Mouse (Mus musculus) layer of hippocampus, postnatal 36 days (tissue): ENCODE results near the gene Rgs3. TPM values are rescaled to one million over a fixed set of nuclear protein-coding genes. Genes with fewer than 3 reads are reported as not detected.

Experiments
- DNase-seq, 2 experiments: peaks; one replicate each; pipeline ENCODE4 v3.0.0; 2022
- total RNA-seq, 2 experiments: library from RNA; stranded (reverse); gene quantifications; 2 replicates each; pipeline ENCODE4 v1.2.3; 2021

The Rgs3 gene
- total RNA-seq, 2 experiments from 2014 or later: 14.8 to 19.8 TPM

DNA sequence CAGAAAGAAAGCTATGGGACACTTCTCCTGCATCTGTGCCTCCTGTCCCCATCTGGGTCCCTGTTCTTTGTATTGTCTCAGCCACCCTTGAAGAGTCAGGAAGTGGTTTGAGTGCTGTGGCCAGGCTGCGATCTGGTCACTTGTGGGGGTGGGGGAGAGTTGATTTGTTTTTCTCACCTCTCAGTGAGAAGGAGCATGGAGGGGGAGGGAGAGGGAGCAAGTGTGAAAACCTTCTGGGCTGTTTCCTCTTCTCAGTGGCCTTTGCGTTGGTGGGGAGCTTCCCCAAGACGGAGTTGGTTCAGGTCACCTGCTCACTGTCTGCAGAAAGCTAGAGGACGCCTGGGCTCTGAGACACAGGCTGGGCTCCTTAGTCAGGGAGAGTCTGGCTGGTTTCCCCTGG is 70.3 kb downstream of the Rgs3 start:
- no peak for DNase-seq

DNA sequence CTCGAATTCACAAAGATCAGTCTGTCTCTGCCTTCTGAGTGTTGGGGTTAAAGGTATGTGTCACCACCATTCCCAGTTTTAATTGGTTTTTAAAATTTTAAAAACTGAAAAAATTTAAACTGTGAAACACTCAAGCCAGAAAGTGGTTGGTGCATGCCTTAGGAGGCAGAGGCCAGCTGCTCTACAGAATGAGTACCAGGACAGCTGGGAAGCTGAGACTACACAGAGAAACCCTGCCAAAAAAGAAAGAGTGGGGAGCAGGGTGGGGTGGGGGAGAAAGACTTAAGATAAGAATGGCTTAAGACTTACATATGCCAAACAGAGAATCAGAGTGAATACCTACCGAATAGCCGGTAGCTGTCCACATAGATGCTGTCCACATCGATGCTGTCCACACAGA is 73.6 kb downstream of the Rgs3 start:
- DNase-seq: no peak

DNA sequence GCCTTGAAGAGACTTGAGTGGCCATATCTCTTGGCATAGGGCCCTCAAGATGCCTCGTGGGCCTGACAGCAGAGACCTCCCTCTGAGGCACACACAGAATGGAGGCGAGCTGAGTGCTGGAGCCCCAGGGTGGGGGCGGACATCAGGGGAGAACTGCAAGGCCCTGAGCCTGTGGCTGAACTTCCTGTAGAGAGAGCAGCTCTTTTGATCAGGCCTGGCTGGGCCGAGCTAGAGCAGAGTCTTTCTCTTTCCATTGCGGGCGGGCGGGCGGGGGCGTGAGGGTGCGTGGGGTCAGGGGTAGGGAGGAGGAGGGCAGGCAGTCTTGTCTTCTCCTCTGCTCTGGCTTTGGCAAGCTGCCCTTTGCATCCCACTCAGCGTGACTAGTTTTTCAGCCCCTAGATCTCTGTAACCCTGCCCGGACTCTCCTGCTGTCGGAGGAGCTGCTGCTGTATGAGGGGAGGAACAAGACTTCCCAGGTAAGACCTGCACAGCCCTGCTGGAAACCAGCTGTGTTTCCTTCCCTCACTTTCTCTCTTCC is 74.5 kb downstream of the Rgs3 start:
- no peak for DNase-seq

DNA sequence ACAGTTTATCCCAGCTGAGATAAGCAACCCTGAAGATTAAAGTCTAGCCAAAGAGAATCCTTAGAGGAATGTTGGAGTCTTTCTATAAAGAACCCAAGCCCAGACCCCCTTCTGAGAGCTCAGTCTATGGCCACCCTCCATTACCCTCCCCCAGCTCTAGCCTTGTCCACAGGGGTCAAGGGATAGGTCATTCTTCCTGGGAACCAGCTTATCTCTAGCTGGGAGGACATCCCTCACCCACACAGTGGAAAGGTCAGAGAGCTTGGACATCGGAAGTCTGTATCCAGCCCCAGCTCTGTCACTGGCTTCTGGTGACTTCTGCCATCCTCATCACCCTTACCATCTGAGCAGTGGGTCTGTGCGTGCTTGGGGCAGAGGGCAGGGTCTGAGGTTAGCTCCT is 75.2 kb downstream of the Rgs3 start:
- DNase-seq: no peak

DNA sequence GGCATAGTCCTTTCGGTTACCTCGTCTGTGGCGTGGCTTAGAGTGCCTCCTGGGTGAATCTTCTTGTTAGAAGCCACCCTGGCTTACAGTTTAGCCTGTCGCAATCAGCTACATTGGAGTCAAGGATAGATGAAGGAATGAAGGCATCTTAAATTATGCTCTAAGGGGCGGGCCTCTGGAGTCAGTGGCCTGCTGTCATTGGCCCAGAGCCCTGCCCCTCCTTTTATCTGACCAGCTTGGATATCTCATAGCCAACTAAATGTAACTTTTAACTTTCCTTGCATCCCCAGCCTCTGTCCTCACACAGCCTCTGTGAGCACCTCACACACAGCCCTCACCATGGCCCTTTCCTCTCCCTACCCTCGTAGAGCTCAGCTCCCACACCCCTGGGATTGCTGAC is 76.4 kb downstream of the Rgs3 start:
- DNase-seq: no peak

DNA sequence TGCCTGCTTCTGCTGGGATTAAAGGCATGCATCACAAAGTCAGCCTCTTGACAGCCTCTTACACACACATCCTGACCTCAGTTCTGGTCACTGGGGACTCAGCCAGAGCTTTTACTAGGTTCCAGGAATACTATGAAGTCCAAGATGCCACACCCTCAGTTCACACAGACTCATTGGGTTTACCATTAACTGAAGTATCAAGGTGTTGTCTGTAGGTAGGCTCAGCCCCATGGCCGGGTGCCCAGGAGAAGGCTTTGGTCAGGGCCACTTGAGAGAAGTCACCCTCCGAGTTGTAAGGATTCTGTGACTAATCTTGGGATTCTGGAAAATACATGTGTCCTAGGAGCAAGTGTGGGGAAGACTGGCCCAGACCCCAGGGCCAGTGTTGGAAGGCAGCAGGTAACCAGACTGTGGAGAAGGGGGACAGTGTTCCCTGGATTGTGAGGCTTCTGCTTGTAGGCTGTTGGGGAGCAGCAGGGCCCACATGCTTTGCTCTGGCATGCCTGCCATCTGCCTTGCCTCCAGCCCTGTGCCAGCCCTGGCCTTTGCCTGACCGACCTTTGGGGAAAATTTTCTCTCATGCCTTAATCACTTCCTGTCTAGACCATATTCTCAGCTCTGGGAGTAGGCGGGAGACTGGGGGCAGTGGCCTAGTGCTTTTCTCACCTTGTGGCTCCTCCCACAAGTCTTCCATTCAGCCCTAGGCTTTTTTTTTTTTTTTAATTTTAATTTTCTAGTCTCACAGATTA is 78.4 kb downstream of the Rgs3 start:
- no peak for DNase-seq

DNA sequence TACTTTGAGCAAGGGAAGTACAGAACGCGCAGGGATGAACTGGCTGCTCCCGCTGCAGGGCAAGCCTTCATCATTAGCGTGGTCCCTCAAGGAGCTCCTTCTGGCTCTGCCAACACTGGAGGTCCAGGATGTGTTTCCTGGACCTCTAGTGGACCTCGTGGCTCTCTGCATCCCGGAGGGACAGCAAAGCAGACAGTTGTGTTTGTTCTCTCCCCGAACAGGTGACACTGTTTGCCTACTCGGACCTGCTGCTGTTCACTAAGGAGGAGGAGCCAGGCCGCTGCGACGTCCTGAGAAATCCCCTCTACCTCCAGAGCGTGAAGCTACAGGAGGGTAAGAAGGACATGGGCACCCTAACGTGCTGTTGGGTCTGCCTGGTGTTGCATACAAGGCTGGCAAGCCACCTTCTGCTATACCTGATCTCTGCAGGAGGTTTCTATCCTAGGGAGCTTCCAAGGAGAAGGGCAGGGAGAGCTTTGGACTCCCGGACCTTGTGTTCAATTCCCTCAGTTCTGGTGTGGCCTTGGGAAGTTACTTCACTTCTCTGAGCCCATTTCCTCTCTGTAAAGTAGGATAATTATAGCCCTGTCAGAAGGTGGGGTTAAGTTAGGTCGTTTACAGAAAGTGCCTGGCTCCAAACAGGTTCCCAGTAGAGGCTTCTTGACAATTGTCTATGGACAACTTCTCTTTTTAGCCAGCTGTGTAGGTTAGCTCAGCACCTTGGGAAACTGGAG is 81.0 kb downstream of the Rgs3 start:
- DNase-seq: no peak

DNA sequence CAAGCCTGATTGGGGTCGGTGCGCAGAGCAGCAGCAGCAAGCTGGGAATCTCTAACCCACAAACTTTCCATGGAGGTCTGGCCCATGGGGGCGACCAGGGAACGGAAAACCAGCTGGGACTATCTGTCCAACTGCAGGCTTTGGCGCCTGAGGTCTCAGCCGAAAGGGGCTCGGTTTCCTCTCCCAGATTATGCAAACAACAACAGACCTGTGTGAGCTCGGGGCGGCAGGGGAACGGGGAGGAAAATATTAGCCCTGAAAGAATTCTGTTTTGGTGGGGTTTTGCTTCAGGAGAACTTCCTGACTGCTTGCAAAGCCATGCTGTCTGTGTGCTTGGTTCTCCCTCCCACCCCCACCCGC is 81.6 kb downstream of the Rgs3 start:
- DNase-seq: no peak

DNA sequence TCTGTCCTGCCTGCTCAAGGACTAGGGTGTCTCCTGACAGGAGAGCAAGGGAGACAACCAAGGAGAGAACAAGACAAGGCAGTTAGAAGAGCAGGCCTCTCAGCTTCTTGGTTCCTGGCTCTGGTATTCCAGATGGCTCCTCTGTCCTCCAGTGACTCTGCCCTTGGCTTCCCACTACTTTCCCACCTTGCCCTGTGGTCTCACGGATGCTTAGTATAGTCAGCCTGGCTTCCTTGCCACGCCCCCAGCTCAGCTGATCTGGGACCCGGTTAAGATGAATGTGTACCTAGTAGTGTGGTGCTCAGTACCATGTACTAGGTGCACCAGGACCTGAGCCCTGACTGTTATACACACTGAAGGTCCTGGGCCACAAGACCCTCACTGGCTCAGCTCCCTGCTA is 82.0 kb downstream of the Rgs3 start:
- DNase-seq: no peak

DNA sequence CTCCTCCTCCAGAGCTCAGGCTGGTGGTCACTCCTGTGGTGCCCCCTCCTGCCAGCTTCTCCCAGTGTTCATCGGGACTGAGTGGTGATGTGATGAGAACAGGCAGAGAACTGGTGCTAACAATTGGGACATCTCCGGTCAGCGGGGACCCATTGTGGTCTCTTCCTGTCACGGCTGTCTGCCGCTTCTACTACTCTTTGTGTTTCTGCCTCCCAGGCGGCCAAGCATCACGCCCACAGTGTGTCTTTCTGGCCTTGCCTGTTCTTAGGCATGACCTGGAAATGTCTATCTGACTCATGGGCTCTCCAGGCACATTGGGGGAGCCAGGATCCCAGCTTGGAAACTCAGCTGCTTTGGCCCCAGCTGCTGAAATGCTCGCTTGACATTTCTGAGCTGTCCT is 83.8 kb downstream of the Rgs3 start:
- DNase-seq: no peak

DNA sequence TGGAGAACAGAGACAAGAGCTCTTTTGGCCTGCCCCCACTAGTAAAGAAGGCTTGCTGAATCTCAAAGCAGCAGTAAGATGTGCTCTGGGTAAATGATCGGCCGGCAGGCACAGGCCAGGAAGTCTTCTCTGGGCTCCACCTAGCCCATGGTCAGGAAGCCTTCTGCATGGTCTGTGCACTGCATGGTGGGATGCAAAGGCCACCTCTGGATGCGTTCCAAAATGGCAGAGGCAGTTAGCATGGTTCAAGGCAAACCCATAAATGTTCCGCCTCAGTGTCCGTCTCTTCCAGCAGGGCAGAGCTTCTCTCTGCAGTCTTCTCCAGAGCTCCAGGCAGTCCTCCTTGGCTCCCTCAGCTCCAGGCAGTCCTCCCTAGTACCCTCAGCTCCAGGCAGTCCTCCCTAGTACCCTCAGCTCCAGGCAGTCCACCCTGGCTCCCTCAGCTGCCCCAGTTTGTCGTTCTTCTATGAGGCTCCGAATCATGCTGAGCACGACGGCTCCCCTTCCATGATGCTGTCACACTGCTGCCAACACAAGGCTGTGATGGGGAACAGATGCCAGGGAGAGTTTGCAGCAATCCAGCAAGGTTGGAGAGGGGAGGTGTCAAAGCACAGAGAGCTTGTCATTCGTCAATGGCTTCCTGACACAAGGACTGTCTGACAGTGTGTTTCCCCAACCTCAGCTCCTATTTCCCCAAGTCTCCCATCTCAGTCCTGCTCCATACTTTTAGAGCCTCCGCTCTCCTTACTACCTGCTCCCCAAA is 84.6 kb downstream of the Rgs3 start:
- peak in 1 of 2 experiments; percentile 46 for DNase-seq

DNA sequence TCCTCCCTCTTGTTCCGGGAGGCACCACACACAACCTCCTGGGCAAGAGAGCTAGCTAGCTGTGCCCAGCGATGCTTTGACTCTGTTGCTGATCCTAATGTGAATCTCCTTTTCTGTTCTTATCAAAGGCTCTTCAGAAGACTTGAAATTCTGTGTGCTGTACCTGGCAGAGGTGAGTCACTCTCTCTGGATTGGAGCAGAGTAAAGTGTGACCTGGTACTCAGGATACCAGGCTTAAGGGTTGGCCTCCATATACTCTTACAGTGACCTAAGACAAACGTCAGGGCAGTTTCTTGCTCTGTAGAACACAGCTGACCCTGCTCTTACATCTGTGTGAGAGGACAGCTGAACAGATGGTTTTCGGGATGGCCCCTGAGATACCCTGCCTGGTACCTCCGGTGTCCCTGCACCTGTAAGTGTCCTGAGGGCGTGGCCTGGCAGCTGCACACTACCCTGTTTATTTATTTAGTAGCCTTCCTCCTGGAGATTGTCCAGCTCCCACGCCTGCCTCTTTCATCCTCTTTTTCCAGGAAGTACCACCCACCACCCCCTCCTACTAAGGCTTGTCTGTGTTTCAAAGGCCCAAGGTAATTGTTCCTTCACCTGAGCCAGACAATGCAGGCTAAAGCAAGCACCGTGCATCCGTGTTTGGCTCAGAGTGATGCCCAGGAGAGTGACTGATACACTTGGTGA is 87.1 kb downstream of the Rgs3 start:
- no peak for DNase-seq

DNA sequence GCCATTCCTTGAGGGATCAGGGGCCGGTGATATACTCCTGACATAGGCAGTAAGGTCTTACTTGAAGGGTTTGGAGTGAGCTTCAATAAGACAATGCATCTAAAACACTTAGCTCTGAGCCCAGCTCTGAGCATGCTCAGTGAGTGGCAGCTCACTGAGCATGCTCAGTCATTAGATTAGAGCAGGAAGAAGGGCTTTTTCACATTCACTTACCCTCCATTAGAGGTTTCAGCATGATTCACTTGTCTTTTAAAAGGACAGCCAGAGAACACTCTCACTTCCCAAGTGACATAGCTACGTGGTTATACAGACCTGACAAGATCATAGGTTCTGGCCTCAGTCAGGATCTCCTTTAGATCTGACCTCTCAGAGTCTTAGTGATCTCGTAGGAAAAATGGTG is 89.2 kb downstream of the Rgs3 start:
- no peak for DNase-seq

DNA sequence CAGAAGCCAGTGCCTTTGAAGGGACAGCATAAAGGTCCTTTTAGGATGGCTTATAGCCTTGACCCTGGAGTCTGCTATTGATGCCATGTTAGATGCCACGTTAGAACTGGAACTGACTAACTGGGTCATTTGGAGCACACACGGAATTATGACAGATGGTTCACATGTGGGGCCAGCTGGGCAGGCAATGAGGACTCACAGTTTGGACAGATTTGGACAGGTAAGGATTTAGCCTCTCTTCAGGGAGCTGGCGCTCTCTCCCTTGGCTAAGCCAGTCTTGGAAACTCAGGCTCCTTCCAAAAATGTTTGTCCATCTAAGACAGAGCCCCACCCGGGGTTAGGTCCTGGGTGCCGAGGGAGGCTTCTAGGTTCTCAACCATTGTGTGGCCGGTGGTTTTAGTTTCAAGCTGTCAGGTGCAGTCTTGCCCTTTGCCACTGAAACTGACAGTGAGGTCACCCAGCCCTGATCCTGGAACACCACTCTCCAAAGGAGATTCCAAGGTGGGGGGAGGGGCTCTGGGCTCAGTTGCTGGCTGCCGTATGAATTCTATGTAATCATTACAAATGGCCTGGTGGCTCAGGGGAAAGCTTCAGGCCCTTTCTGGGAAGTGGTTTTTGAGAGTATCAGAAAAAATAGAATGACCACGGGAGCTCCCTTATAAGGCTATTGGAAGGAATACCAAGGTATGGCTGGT is 90.0 kb downstream of the Rgs3 start:
- DNase-seq: no peak

DNA sequence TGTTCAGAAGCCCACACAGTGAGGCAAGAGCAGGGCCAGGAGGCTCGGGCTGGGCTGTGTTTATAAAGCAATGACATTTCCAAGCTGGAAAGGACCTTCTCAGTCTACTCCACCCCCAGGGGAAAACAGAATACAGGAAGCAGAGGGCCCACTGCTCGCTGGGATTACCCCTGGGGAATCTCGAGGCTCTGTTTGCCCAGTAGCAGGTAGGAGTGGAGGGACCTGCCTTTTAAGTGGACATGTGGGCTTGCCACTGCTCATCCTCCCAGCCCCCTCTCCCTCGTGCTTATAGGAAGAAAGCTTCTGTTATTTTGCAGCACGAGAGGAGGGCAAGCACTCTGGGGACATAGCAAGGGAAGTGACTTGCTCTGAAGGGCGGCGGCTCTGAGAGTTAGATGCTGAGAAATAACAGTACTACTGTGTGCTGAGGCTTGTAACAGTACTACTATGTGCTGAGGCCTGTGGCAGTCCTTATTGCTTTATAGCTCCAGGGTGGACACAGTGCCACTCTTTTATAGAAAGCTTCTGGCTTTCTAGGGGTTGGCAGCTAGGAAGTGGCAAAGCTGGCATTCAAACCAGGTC is 91.6 kb downstream of the Rgs3 start:
- DNase-seq: no peak

DNA sequence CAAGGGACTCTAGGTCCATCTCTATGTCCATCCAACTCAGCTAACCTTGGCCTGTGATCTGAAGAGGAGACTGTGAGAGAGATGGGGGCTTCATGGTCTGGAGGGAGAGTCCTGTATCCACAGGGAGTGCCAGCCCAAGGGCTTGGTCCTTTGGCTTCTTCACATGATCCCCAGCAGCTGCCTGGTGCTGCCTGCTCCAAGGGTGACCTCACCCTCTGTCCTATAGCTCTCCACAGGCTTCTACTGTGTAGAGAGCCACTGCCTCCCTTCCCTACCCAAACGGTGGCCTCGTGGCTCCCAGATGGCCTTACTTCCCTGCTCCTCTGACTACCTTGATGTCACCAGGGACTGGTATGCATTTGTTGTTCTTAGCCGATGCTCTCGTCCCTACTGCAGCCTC is 92.6 kb downstream of the Rgs3 start:
- DNase-seq: no peak

DNA sequence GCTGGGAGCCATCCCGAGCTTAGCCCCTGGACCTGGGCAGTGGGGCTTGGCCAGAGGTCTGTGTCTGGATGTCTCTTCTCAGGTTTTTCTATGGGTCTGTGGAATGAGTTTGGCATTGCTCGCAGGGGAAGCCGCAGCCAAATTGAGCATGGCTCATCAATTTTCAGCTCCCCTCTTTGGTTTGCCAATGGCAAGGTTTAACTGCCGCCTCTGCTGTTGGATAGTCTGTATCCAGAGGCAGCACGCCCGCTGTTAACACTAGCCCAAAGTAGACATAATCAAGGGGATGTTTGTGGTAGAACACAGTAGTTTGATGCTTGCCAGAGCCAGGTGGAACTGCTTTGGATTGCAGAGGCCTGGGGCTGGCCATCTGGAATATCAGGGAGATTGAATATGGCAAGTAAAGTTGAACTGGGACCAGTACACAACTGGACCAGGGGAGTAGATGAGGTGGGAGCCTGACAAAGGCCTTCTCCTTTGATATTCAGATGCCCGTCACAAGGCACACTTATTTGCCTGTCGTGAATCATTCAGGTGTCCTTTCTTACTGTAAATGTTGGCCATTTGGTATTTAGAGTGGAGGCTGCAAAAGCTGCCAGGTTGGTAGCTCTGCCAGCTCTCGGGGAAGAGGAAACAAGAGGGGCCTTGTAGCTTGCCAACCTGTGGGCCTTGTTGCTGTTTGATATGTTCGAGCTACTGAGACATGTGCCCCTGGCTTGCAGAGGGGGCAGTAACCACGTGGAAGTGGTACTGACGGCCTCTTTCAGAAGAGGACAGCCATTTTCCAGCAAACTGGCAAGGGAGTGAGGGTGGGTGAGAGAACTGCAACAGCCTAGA is 93.5 kb downstream of the Rgs3 start:
- no peak for DNase-seq

DNA sequence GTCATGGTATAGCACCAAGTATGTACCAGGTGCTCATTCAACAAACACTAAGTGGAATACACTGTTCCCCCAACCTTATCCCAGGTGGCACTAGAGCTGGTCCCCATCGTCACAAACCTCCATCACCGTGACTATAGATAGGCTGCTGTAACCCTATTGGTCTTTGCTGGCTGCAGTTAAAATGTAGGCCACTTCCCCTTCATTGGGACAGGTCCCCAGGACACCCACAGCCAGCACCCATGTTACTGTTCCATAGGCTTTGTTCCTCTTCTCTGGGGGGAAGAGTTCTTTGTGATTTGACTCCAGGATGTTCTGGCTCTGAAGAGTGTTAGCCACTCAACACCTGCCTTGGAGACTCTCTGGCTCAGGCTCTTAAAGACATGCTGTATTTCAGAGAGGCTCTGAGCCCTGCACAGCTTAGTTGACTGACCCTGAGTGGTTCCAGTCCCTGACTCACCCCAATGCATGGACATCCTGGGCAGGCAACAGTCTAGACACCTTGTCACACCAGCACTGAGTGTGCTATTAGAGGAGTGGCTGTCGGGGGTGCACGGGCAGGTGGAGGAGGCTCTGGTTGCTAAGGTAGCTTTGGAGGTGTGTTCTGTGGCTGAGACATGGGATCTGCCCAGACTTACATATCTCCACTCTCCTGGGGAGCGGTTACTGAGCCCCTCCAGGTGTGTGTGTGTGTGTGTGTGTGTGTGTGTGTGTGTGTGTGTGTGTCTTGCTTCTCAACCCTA is 94.4 kb downstream of the Rgs3 start:
- DNase-seq: no peak

DNA sequence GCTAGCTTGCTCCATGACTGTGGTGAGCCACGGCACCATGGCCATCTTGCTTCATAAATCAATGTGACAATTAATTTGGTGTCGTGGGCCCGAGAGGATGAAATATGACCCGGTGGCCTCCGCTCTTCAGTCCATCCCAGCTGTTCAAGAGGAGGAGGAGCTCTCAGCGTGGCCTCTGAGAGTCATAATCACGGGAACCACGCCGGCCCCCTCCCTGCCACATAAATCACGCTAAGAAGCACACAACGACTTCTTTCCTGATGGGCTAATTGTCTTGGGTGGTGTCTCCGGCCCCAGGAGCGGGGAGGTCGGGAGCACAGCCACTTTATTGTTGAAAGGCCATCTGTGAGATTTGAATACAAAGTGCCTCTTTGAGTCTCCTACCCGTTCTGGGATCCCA is 99.6 kb downstream of the Rgs3 start:
- DNase-seq: peak in 1 of 2 experiments; percentile 34
